Mouse (Mus musculus): ENCODE results near the gene Abraxas2.

Gene Abraxas2

GRCm38 (mm10) chr7:132853361-132853760, 5.7 kb upstream of the Abraxas2 start:
- in situ Hi-C loops (cut with MboI; ENCODE audit: low sequenced_read_pairs), result no loop called here

- in situ Hi-C loops (cut with MboI; ENCODE audit: low sequenced_read_pairs), result no loop called here
Measured at GRCm38 (mm10) chr7:132853946-132854345, 5.1 kb upstream of the Abraxas2 start.

- in situ Hi-C loops (cut with MboI; ENCODE audit: low sequenced_read_pairs), result no loop called here
Measured at GRCm38 (mm10) chr7:132856083-132856482, 2.9 kb upstream of the Abraxas2 start.

- in situ Hi-C loops (cut with MboI; ENCODE audit: low sequenced_read_pairs), result no loop called here
Measured at GRCm38 (mm10) chr7:132858043-132858608, 899 bp upstream of the Abraxas2 start.

GRCm38 (mm10) chr7:132866316-132866715, 7.3 kb downstream of the Abraxas2 start:
- in situ Hi-C loops (cut with MboI; ENCODE audit: low sequenced_read_pairs), result no loop called here

- in situ Hi-C loops (cut with MboI; ENCODE audit: low sequenced_read_pairs), result no loop called here
Measured at GRCm38 (mm10) chr7:132873043-132873442, 14.0 kb downstream of the Abraxas2 start.

- in situ Hi-C loops (cut with MboI; ENCODE audit: low sequenced_read_pairs), result no loop called here
Measured at GRCm38 (mm10) chr7:132875391-132876086, 16.5 kb downstream of the Abraxas2 start.

GRCm38 (mm10) chr7:132880276-132880675, 21.3 kb downstream of the Abraxas2 start:
- in situ Hi-C loops (cut with MboI; ENCODE audit: low sequenced_read_pairs), result loop anchor here (10.0 kb wide), 1 partner anchor 225 kb away; no protein-coding TSS in a partner anchor

- in situ Hi-C loops (cut with MboI; ENCODE audit: low sequenced_read_pairs), result loop anchor here (10.0 kb wide), 1 partner anchor 228 kb away; no protein-coding TSS in a partner anchor
Measured at GRCm38 (mm10) chr7:132882343-132882742, 23.3 kb downstream of the Abraxas2 start.

- in situ Hi-C loops (cut with MboI; ENCODE audit: low sequenced_read_pairs), result loop anchor here (10.0 kb wide), 1 partner anchor 229 kb away; no protein-coding TSS in a partner anchor
Measured at GRCm38 (mm10) chr7:132884031-132884430, 25.0 kb downstream of the Abraxas2 start.

GRCm38 (mm10) chr7:132887019-132887804, 28.2 kb downstream of the Abraxas2 start:
- in situ Hi-C loops (cut with MboI; ENCODE audit: low sequenced_read_pairs), result loop anchor here (10.0 kb wide), 1 partner anchor 232 kb away; no protein-coding TSS in a partner anchor

GRCm38 (mm10) chr7:132888052-132888451, 29.0 kb downstream of the Abraxas2 start:
- in situ Hi-C loops (cut with MboI; ENCODE audit: low sequenced_read_pairs), result loop anchor here (10.0 kb wide), 1 partner anchor 233 kb away; no protein-coding TSS in a partner anchor

GRCm38 (mm10) chr7:132888518-132889249, 29.7 kb downstream of the Abraxas2 start:
- in situ Hi-C loops (cut with MboI; ENCODE audit: low sequenced_read_pairs), result loop anchor here (10.0 kb wide), 1 partner anchor 234 kb away; no protein-coding TSS in a partner anchor

- in situ Hi-C loops (cut with MboI; ENCODE audit: low sequenced_read_pairs), result loop anchor here (10.0 kb wide), 1 partner anchor 235 kb away; no protein-coding TSS in a partner anchor
Measured at GRCm38 (mm10) chr7:132889691-132890090, 30.7 kb downstream of the Abraxas2 start.

- in situ Hi-C loops (cut with MboI; ENCODE audit: low sequenced_read_pairs), result no loop called here
Measured at GRCm38 (mm10) chr7:132890201-132890600, 31.2 kb downstream of the Abraxas2 start.

- in situ Hi-C loops (cut with MboI; ENCODE audit: low sequenced_read_pairs), result no loop called here
Measured at GRCm38 (mm10) chr7:132891561-132892310, 32.7 kb downstream of the Abraxas2 start.

- in situ Hi-C loops (cut with MboI; ENCODE audit: low sequenced_read_pairs), result no loop called here
Measured at GRCm38 (mm10) chr7:132892311-132892661, 33.3 kb downstream of the Abraxas2 start.

GRCm38 (mm10) chr7:132892806-132893205, 33.8 kb downstream of the Abraxas2 start:
- in situ Hi-C loops (cut with MboI; ENCODE audit: low sequenced_read_pairs), result no loop called here

- in situ Hi-C loops (cut with MboI; ENCODE audit: low sequenced_read_pairs), result no loop called here
Measured at GRCm38 (mm10) chr7:132893336-132893735, 34.3 kb downstream of the Abraxas2 start.
